Mouse (Mus musculus) myocyte (in vitro differentiated cells): ENCODE results near the gene Tceanc2. TPM values are rescaled to one million over a fixed set of nuclear protein-coding genes. Genes with fewer than 3 reads are reported as not detected.
A peak's percentile ranks its signal among the peaks of the same experiment; 100 is the strongest.

Experiments
- H3K27me3 ChIP-seq: one replicate; pipeline ENCODE4 v1.6.1; 2011; ENCODE audit not compliant: control insufficient read depth, insufficient read depth, insufficient read length
- H3K36me3 ChIP-seq: one replicate; pipeline ENCODE4 v1.6.1; 2011; ENCODE audit not compliant: control insufficient read depth, insufficient read depth
- H3K4me2 ChIP-seq: one replicate; pipeline ENCODE4 v1.6.1; 2011; ENCODE audit warnings: low read depth, control low read depth
- H3K4me3 ChIP-seq: one replicate; pipeline ENCODE4 v1.5.1; 2011; ENCODE audit warnings: mild to moderate bottlenecking, control low read depth, moderate library complexity
- H3K79me2 ChIP-seq: one replicate; pipeline ENCODE4 v1.6.1; 2011; ENCODE audit not compliant: control insufficient read depth, insufficient read depth
- H3ac ChIP-seq: one replicate; pipeline ENCODE4 v1.6.1; 2011; ENCODE audit not compliant: control insufficient read depth, insufficient read length
- CEBPB ChIP-seq: IDR thresholded peaks from 2 replicates; pipeline ENCODE4 v1.6.1; 2011; ENCODE audit warnings: mild to moderate bottlenecking, moderate library complexity; ENCODE audit not compliant: poor library complexity, insufficient read depth, severe bottlenecking
- E2F4 ChIP-seq: IDR thresholded peaks from one replicate; pipeline ENCODE4 v1.6.1; 2011; ENCODE audit warnings: mild to moderate bottlenecking, control low read depth, moderate library complexity; ENCODE audit not compliant: insufficient read depth
- MAX ChIP-seq: IDR thresholded peaks from one replicate; pipeline ENCODE4 v1.6.1; 2011; ENCODE audit warnings: low read depth, mild to moderate bottlenecking, control low read depth
- MYOD1 ChIP-seq, 3 experiments: IDR thresholded peaks; one replicate each; pipeline ENCODE4 v1.6.1; 2011; ENCODE audit warnings: control low read depth in 2 of 3, low read depth in 2 of 3, mild to moderate bottlenecking in 2 of 3, moderate library complexity in 1 of 3; ENCODE audit not compliant: insufficient read length in 2 of 3, control insufficient read depth in 1 of 3
- MYOG ChIP-seq, 3 experiments: IDR thresholded peaks; one replicate each; pipeline ENCODE4 v1.6.1; 2011; ENCODE audit warnings: control low read depth in 2 of 3, low read depth in 2 of 3, mild to moderate bottlenecking in 2 of 3; ENCODE audit not compliant: insufficient read length in 2 of 3, control insufficient read depth in 1 of 3, insufficient read depth in 1 of 3
- POLR2A ChIP-seq: IDR thresholded peaks from one replicate; pipeline ENCODE4 v1.6.1; 2011; ENCODE audit warnings: low read depth, mild to moderate bottlenecking, control low read depth, moderate library complexity; ENCODE audit not compliant: insufficient read length
- POLR2AphosphoS2 ChIP-seq: IDR thresholded peaks from one replicate; pipeline ENCODE4 v1.6.1; 2011; ENCODE audit warnings: low read depth, control low read depth; ENCODE audit not compliant: insufficient read length
- REST ChIP-seq: IDR thresholded peaks from one replicate; pipeline ENCODE4 v1.6.1; 2011; ENCODE audit warnings: mild to moderate bottlenecking, control low read depth, moderate library complexity; ENCODE audit not compliant: insufficient read depth, insufficient read length
- SRF ChIP-seq: IDR thresholded peaks from one replicate; pipeline ENCODE4 v1.6.1; 2011; ENCODE audit warnings: low read depth; ENCODE audit not compliant: control insufficient read depth, insufficient read length
- TCF12 ChIP-seq: IDR thresholded peaks from one replicate; pipeline ENCODE4 v1.6.1; 2011; ENCODE audit warnings: mild to moderate bottlenecking, control low read depth; ENCODE audit not compliant: poor library complexity, insufficient read depth, severe bottlenecking
- TCF3 ChIP-seq: IDR thresholded peaks from one replicate; pipeline ENCODE4 v1.6.1; 2011; ENCODE audit warnings: low read depth, control low read depth; ENCODE audit not compliant: insufficient read length
- USF1 ChIP-seq: IDR thresholded peaks from one replicate; pipeline ENCODE4 v1.6.1; 2011; ENCODE audit warnings: low read depth, mild to moderate bottlenecking, control low read depth, moderate library complexity
- polyA plus RNA-seq: library from polyadenylated mRNA; unstranded; fragments of >200 nt; fragmentation: generic; extraction: Trizol; gene quantifications from one replicate; pipeline ENCODE4 v1.2.1, GENCODE M21; 2012; ENCODE audit warnings: missing spikeins

Tceanc2 gene
- polyA plus RNA-seq, 1 experiment: 20.7 TPM

- H3K27me3 ChIP-seq: no peaks in the 10 kb centered on the region
- peaks cover 10% of the 10 kb centered on the region for H3K36me3 ChIP-seq
- no peak overlapping the region for H3K4me2 ChIP-seq
- no peak overlapping the region for H3K4me3 ChIP-seq
- no peak overlapping the region for H3ac ChIP-seq
- no peak for TF ChIP-seq MAX
- no peak for TF ChIP-seq POLR2A
- TF ChIP-seq TCF3: no peak
- no peak for TF ChIP-seq USF1
- no peak for TF ChIP-seq MYOD1 (IDR thresholded peaks at IDR 0.05; ENCODE audit: control insufficient read depth in 1 of 3, insufficient read length in 2 of 3, low read depth in 2 of 3)
- H3K79me2 ChIP-seq: no peaks in the 10 kb centered on the region
These were observed 11.1 kb downstream of the Tceanc2 start for GRCm38 (mm10) chr4:107167798-107168197.

DNA sequence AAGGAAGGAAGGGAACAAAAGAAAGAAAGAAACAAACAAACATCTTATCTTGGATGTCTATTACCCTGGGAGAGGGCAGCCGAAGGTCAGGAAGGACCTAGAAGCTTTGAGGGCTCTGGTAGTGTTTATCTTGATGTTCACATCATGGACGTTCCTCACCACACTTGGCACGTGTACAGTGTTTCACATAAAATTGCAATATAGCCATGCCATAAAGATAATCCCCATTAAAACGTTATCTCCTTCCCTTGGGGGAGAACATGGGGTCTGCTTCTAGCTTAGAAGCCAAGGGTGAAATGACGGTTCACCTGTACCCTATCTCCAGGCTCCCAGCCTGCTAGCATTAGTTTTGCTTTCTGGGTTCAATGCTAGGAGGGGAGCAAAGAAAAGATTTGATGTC, 12.2 kb downstream of the Tceanc2 start:
- Histone ChIP-seq H3K36me3 (peaks cover 14% of the 10 kb centered on the region), H3K4me3 (no peak overlapping the region), H3ac (no peak overlapping the region)

GRCm38 (mm10) chr4:107163756-107164587, 14.9 kb downstream of the Tceanc2 start:
- H3K4me3 ChIP-seq: no peak overlapping the region
- no peaks in the 10 kb centered on the region for H3K79me2 ChIP-seq
- no peaks in the 10 kb centered on the region for H3K27me3 ChIP-seq
- no peak overlapping the region for H3ac ChIP-seq
- TF ChIP-seq MYOG (IDR thresholded peaks at IDR 0.05; ENCODE audit: control insufficient read depth in 1 of 3, insufficient read depth in 1 of 3, insufficient read length in 2 of 3, low read depth in 2 of 3) (peak in 2 of 3 experiments; percentile 46 to 68), CEBPB (no peak)
- no peak overlapping the region for H3K4me2 ChIP-seq
- peaks cover 10% of the 10 kb centered on the region for H3K36me3 ChIP-seq

More for the DNA sequence above, 12.2 kb downstream of the Tceanc2 start:
- TF ChIP-seq TCF3: no peak
- no peak for TF ChIP-seq SRF
- TF ChIP-seq POLR2A: no peak
- TF ChIP-seq POLR2AphosphoS2: no peak
- TF ChIP-seq MYOG (IDR thresholded peaks at IDR 0.05; ENCODE audit: control insufficient read depth in 1 of 3, insufficient read depth in 1 of 3, insufficient read length in 2 of 3, low read depth in 2 of 3): no peak
- no peak for TF ChIP-seq MYOD1 (IDR thresholded peaks at IDR 0.05; ENCODE audit: control insufficient read depth in 1 of 3, insufficient read length in 2 of 3, low read depth in 2 of 3)
- TF ChIP-seq MAX: no peak
- no peak for TF ChIP-seq USF1
- TF ChIP-seq CEBPB: no peak
- TF ChIP-seq E2F4: no peak
- TF ChIP-seq TCF12: no peak
- no peak for TF ChIP-seq REST
- Histone ChIP-seq H3K4me2 (no peak overlapping the region), H3K79me2 (no peaks in the 10 kb centered on the region), H3K27me3 (no peaks in the 10 kb centered on the region)

DNA sequence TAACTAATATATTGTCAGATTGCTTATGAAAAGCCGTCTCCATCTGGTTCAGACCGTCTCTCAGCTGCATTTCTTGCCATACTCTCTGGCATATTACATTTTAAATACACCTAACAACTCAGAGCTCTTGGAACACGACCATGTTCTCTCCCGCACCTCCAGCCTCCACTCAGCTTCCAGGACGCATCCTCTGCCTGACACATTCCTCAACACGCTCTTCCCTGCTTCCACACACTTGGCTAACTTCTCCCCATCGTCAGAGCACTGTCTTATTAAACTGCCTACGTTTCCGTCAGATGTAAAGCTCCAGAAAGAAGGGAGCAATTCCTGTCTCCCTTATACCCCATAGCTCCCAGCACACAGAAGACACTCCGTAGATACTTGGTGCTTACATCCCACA, 15.6 kb downstream of the Tceanc2 start:
- H3K79me2 ChIP-seq: no peaks in the 10 kb centered on the region
- peaks cover 10% of the 10 kb centered on the region for H3K36me3 ChIP-seq
- no peak overlapping the region for H3K4me3 ChIP-seq
- no peak overlapping the region for H3K4me2 ChIP-seq
- H3ac ChIP-seq: no peak overlapping the region
- TF ChIP-seq MYOG (IDR thresholded peaks at IDR 0.05; ENCODE audit: control insufficient read depth in 1 of 3, insufficient read depth in 1 of 3, insufficient read length in 2 of 3, low read depth in 2 of 3) (no peak), USF1 (no peak)
- no peaks in the 10 kb centered on the region for H3K27me3 ChIP-seq

GRCm38 (mm10) chr4:107160181-107160580, 18.7 kb downstream of the Tceanc2 start:
- no peaks in the 10 kb centered on the region for H3K27me3 ChIP-seq
- no peak overlapping the region for H3K4me2 ChIP-seq
- H3K36me3 ChIP-seq: peaks cover 13% of the 10 kb centered on the region
- no peaks in the 10 kb centered on the region for H3K79me2 ChIP-seq
- no peak overlapping the region for H3K4me3 ChIP-seq
- no peak for TF ChIP-seq REST
- TF ChIP-seq MAX: no peak
- TF ChIP-seq E2F4: no peak
- no peak for TF ChIP-seq SRF
- no peak for TF ChIP-seq POLR2AphosphoS2
- no peak for TF ChIP-seq TCF3
- no peak for TF ChIP-seq MYOD1 (IDR thresholded peaks at IDR 0.05; ENCODE audit: control insufficient read depth in 1 of 3, insufficient read length in 2 of 3, low read depth in 2 of 3)
- no peak for TF ChIP-seq CEBPB
- no peak for TF ChIP-seq POLR2A
- TF ChIP-seq TCF12: no peak
- TF ChIP-seq USF1: no peak
- TF ChIP-seq MYOG (IDR thresholded peaks at IDR 0.05; ENCODE audit: control insufficient read depth in 1 of 3, insufficient read depth in 1 of 3, insufficient read length in 2 of 3, low read depth in 2 of 3): no peak
- no peak overlapping the region for H3ac ChIP-seq
